Mouse (Mus musculus): Measurements from ENCODE around the gene Dpep1.

DNA sequence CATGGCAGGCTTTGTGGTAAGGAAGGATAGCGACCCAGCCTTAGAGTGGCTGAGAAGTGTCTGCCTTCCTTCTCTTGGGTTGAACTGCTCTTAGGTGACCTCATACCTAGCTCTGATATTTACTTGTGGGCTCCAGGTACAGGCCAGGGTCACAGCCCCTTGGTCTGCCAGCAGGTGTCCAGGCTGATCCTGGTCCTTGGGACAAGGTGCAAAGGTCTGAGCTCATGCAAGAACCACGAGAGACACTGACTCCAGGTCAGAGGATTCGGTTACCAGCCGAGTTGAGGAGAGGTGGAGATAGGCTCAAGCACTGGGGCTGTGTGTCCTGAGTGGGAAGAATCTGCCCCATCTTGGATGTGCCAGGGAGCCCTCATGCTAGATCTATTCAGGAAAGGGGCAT, 58.3 kb downstream of the Dpep1 start:
- TF ChIP-seq CTCF (IDR thresholded peaks at IDR 0.05; ENCODE audit: control insufficient read depth, insufficient read depth, insufficient read length) (no peak), MAX (IDR thresholded peaks at IDR 0.05) (no peak), USF1 (IDR thresholded peaks at IDR 0.05; ENCODE audit: low read depth) (no peak), MYOD1 (IDR thresholded peaks at IDR 0.05; ENCODE audit: control insufficient read depth, insufficient read length, low read depth) (no peak)

Data from C2C12 (cell line).